Mouse (Mus musculus) layer of hippocampus, adult 8-10 months (tissue): Measurements from ENCODE around the gene Spryd3. TPM values are rescaled to one million over a fixed set of nuclear protein-coding genes. Genes with fewer than 3 reads are reported as not detected.
"Not testable (repeated sequence)": the region's sequence is repeated elsewhere in the genome, so short reads cannot be mapped to it uniquely, and the experiment has no call there.

ENCODE experiments used
- DNase-seq, 2 experiments: peaks; one replicate each; pipeline ENCODE4 v3.0.0; 2022; ENCODE audit warnings: low spot score in 2 of 2
- total RNA-seq, 4 experiments: library from RNA; stranded (reverse); gene quantifications; 2 replicates each; pipeline ENCODE4 v1.2.4; 2022

Gene Spryd3
- 100 to 1,000 TPM; 144 to 152 (median 146) TPM for total RNA-seq

- DNase-seq: peak; percentile 94 to 99
These were observed at the start of gene Spryd3 for GRCm38 (mm10) chr15:102136129-102136758. Gene Spryd3, minus strand, starts transcription at chr15:102136234.

DNA sequence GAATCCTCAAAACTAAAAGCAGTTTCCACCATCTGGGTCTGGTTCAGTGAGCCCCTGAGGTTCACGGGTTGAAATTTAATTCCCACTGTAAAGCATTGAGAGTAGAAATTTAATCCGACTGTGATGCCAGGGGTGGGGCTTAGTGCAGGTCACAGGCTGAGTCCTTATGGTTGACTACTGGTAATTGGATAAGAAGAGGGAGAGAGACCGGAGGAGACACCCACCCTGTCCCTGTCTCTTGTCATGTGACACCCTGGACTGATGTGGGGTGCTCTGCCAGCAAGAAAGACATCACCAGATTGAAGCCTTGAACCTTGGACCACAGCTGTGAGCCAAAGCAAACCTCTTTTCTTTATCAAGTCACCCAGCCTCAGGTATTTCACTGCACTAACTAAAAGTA lies 47.0 kb upstream of the Spryd3 start:
- no peak for DNase-seq

GRCm38 (mm10) chr15:102179924-102180323 lies 43.9 kb upstream of the Spryd3 start:
- DNase-seq: no peak

- no peak for DNase-seq
These were observed 43.1 kb upstream of the Spryd3 start for GRCm38 (mm10) chr15:102179106-102179505.

DNA sequence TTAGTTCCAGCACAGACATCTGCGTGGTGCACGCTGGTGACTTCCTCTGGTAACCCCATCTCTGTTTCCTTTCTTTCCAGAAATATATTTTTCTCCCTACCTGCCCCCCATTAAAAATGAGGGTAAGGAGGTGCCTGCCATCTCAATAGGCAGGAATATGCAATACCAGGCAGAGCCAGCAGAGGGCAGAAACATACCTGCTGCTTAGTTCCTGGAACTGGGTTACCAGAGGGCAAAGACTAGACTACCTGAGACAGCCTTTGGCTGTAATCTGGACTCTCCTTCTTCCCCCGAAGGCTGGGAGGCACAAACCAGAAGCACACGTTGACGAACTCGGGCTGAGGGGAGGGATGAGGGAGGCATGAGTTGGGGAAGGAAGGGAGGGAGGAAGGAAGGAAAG lies 42.2 kb upstream of the Spryd3 start:
- peak; percentile 52 to 78 for DNase-seq

GRCm38 (mm10) chr15:102177417-102177816 lies 41.4 kb upstream of the Spryd3 start:
- DNase-seq: no peak

DNA sequence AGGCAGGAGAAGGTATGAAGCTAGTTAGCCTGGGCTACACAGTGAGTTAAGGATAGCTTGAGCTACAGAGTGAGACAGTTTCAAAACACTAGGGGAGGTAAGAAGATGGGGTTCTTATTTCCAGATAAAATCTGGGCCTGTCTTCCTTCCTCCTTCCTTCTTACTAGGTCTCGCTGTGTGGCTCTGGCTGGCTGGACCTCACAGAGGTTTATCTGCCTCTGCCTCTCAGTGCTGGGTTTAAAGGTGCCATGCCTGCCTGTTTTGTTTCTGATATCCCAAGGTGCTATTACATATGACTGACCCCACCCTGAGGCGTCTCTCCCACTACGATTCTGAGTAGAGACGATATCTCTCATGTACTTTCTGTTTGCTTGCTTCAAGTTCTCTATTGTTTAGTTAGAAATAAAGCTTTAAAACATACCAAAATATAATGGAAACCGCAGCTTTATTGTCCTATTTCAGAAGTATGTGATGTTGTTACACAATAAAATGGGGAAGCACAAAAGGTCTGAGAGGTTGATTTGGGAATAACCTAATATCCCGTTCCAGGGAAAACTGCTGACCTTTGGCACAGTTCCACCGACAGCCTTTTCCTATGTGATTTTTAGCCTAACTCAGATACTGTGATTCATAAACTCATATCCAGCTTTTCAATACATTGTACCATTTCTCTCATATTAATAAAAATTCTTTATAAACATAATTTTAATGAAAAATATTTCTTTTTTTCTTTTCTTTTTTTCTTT lies 40.7 kb upstream of the Spryd3 start:
- no peak for DNase-seq

- no peak for DNase-seq
These were observed 39.8 kb upstream of the Spryd3 start for GRCm38 (mm10) chr15:102175736-102176319.

DNA sequence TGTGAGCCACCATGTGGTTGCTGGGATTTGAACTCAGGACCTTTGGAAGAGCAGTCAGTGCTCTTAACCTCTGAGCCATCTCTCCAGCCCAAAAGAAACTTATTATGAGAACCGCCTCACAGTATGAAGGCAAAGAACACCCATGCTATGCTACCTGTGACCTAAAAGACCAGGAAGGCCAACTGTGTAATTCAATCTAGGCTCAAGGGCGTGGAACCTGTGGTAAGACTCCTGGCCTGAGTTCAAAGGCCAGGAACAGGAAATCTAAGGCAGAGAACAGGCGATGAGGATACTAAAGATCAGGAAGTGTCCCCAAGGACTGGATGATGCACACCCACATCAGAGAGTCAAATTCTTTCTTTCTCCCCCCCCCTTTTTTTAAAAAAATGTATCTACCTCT lies 37.5 kb upstream of the Spryd3 start:
- DNase-seq: no peak

DNA sequence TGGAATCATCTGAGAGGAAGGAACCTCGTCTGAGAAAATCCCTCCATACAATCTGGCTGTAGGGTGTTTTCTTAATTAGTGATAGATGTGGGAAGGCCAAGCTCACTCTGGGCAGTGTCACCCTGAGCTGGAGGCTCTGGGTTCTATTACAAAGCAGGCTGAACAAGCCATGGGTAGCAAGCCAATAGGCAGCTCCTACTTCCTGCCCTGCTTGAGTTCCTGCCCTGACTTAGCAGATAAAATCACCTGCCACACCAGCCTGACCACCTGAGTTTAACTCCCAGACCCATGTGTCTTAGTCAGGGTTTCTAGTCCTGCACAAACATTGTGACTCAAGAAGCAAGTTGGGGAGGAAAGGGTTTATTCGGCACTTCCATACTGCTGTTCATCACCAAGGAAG lies 33.0 kb upstream of the Spryd3 start:
- DNase-seq: no peak

- no peak for DNase-seq
These were observed 31.6 kb upstream of the Spryd3 start for GRCm38 (mm10) chr15:102167620-102168021.

DNA sequence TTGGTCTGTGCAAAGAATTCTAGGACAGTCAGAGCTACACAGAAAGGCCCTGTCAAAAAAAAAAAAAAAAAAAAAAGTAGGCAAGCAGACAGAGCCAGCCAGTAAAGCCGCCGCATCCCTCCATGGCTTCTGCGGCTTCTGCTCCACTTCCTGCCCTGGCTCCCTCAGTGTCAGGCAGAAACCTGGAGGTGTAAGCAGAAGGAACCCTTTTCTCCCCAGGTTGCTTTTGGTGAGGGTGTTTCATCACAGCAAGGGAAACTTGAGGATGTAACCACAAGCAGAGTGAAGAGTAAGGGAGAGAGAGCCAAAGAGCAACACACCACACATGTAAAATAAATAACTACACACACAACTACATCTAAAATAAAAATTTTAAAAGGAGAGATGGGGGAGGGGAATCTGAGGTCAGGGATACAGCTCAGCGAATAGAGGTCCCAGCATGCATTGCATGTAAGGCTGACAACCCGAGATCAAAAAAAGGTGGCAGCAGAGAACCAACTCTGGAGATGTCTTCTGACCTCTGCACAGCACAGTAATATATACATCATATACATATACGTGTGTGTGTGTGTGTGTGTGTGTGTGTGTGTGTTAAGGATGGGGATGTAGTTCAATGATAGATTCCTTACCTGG lies 29.6 kb upstream of the Spryd3 start:
- no peak for DNase-seq

GRCm38 (mm10) chr15:102163900-102164693 lies 28.1 kb upstream of the Spryd3 start:
- DNase-seq: no peak

DNA sequence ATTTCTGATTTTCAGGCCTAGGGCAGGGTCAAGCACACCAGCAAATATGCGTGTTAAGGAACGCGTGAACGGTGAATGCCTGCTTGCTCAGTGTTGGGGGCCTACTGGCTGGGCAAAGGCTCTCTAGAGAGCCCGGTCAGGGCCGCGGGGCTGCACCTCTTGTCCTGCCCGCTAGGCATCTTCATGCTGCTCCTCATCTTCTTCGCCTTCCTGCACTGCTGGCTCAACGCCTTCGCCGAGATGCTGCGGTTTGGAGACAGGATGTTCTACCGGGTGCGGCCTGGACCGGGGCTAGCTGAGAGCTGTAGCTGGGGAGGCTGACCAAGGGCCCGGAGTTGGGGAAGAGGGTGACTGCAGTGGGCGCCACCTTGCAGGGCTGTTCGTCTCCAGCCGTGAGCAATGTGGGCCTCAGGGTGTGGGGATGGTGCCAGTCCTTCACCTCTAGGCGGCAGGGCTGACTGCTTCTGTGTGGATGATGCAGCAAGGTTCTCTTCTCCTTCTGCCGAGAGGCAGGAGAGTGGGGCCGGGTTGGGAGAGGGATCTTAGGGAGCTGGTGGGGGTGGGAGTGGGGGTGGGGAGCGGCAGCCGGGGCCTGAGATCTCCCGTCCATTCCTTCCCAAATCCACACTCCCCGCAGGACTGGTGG lies 24.5 kb upstream of the Spryd3 start:
- DNase-seq: no peak

- DNase-seq: no peak
These were observed 20.8 kb upstream of the Spryd3 start for GRCm38 (mm10) chr15:102156836-102157235.

- DNase-seq: not testable (repeated sequence)
These were observed 19.0 kb upstream of the Spryd3 start for GRCm38 (mm10) chr15:102155006-102155405.

- no peak for DNase-seq
These were observed 16.6 kb upstream of the Spryd3 start for GRCm38 (mm10) chr15:102152646-102153045.

GRCm38 (mm10) chr15:102150301-102151135 lies 14.5 kb upstream of the Spryd3 start, which contains the start of gene Soat2:
Gene Soat2, plus strand, starts transcription at chr15:102150526.
- DNase-seq: no peak

GRCm38 (mm10) chr15:102149561-102149960 lies 13.5 kb upstream of the Spryd3 start:
- no peak for DNase-seq
